Mouse (Mus musculus) limb, embryonic 14.5 days (tissue): Measurements from ENCODE around the gene Ror1. TPM values are rescaled to one million over a fixed set of nuclear protein-coding genes. Genes with fewer than 3 reads are reported as not detected.

ENCODE experiments used
- ATAC-seq: fragments of 200-750 bp; cut with Nextera tagmentation; 2 replicates; pipeline ENCODE4 v1.8.0; 2017; ENCODE audit warnings: low read depth, moderate number of reproducible peaks, moderate TSS enrichment; ENCODE audit not compliant: low FRiP score
- DNase-seq: peaks from one replicate; pipeline ENCODE4 v3.0.0-alpha.2; 2015; ENCODE audit warnings: low spot score
- H3K27ac ChIP-seq: fragments of 300-500 bp; sonication (generic); replicated peaks from 2 replicates; pipeline ENCODE4 v1.5.1; 2014; ENCODE audit warnings: low read depth, mild to moderate bottlenecking, low read length, moderate library complexity, mixed read lengths
- H3K27me3 ChIP-seq: fragments of 300-500 bp; sonication (generic); 2 replicates; pipeline ENCODE4 v1.6.1; 2014; ENCODE audit warnings: low read length, mixed read lengths; ENCODE audit not compliant: control insufficient read depth, insufficient read depth
- H3K36me3 ChIP-seq: fragments of 300-500 bp; sonication (generic); 2 replicates; pipeline ENCODE4 v1.6.1; 2014; ENCODE audit warnings: mild to moderate bottlenecking, low read length, moderate library complexity, mixed read lengths; ENCODE audit not compliant: control insufficient read depth, insufficient read depth
- H3K4me1 ChIP-seq: fragments of 300-500 bp; sonication (generic); 2 replicates; pipeline ENCODE4 v1.6.1; 2014; ENCODE audit warnings: antibody characterized with exemption, low read length, mixed read lengths; ENCODE audit not compliant: control insufficient read depth, insufficient read depth
- H3K4me2 ChIP-seq: fragments of 300-500 bp; sonication (generic); replicated peaks from 2 replicates; pipeline ENCODE4 v1.6.1; 2014; ENCODE audit warnings: low read depth, mild to moderate bottlenecking, low read length, moderate library complexity; ENCODE audit not compliant: severe bottlenecking
- H3K4me3 ChIP-seq: fragments of 300-500 bp; sonication (generic); replicated peaks from 2 replicates; pipeline ENCODE4 v1.5.1; 2014; ENCODE audit warnings: low read length
- H3K9ac ChIP-seq: fragments of 300-500 bp; sonication (generic); 2 replicates; pipeline ENCODE4 v1.6.1; 2014; ENCODE audit warnings: mild to moderate bottlenecking, low read depth, low read length, moderate library complexity; ENCODE audit not compliant: severe bottlenecking
- H3K9me3 ChIP-seq: fragments of 300-500 bp; sonication (generic); 2 replicates; pipeline ENCODE4 v1.6.1; 2016; ENCODE audit warnings: low read length; ENCODE audit not compliant: control insufficient read depth
- POLR2A ChIP-seq: fragments of 200-500 bp; IDR thresholded peaks from 2 replicates; pipeline ENCODE4 v1.8.0; 2012; ENCODE audit warnings: inconsistent platforms, mild to moderate bottlenecking, moderate library complexity, borderline replicate concordance; ENCODE audit not compliant: insufficient read depth, insufficient read length; ENCODE audit errors: extremely low read depth
- WGBS: fragments of 180-500 bp; shearing (Covaris S2); extraction: QIAGEN DNeasy Blood & Tissue Kit; methylation state at CpG from one replicate; pipeline ENCODE4 v1.1.7; 2014; 5-methylcytosine and 5-hydroxymethylcytosine counted together
- polyA plus RNA-seq, 2 experiments: library from polyadenylated mRNA; depleted of rRNA in 1 of 2; stranded (reverse) in 1 of 2; unstranded in 1 of 2; fragments of >200 nt; fragmentation: Nextera tagmentation in 1 of 2; extraction: Ambion mirVana in 1 of 2; gene quantifications; 2 replicates each; pipeline versions ENCODE4 v1.2.1 to v1.2.3; 2012 to 2014

Gene Ror1
- polyA plus RNA-seq, 2 experiments = 8.6 to 12.0 TPM

DNA sequence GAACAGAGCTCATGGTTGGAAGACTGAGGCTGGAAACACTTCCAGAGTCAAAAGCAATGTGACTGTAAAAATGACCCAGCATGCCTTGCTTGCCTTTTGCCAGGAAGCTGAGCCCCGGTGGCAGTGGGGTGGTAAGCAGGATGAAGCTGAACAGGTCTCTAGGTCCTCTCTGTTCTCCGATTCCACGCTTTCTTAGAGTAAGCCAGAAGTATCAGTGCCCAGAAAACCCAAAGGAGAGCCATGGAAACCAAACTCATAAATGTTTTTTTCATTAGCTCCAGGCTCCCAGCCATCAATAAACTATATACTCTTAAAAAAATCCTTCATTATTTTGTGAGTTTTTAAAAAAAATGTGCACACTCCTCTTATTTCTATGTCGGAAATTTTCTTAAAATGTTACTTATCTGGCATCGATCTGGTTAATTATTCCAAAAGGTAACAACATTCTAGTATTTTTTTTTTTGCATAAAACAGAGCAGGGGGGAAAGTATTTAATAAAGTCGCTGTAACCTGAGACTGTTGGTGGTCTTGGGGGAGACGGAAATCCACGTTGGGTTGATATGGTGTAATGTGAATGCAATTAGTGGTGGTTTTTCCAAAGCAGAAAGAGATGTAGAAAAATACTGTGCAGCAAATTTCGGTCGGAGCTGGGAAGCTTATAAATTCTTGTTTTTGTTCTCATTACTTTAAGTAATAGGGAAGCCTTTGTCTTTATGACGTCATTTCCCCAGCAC, 41.7 kb downstream of the Ror1 start:
- peak; percentile 51 for DNase-seq
- Histone ChIP-seq H3K27me3 (no peaks in the 10 kb centered on the region; the same call in 1 of the 2 replicates), H3K36me3 (no peaks in the 10 kb centered on the region), H3K27ac (peak overlapping the region; percentile 22; the same call in 1 of the 2 replicates), H3K9me3 (no peaks in the 10 kb centered on the region), H3K4me3 (no peak overlapping the region), H3K4me1 (peaks cover 27% of the 10 kb centered on the region), H3K9ac (no peak overlapping the region), H3K4me2 (peak overlapping the region; percentile 27)
- no peak for TF ChIP-seq POLR2A
- peak; percentile 72 for ATAC-seq
- WGBS = 26% methylated on average over 11 of the region's 11 CpGs

DNA sequence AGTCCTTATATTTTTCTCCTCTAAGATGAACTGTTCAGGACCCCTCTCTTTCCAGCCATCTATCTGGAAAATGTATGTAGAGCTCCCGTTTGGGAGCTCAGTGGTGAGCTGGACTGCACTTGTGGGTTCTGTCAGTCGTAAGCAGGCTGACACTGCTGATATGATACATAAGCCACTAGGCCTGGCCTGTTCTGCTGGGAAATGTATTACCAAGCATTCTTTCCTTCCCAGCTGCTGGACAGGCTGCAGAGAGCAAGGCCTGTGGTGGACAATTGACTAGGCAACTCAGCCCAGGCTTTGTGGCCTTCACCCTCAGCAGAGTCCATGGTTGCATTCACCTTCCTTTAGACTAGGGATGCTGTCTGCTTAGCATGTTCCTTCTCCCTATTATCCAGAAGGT, 46.0 kb downstream of the Ror1 start:
- TF ChIP-seq POLR2A = no peak
- Histone ChIP-seq H3K9me3 (no peaks in the 10 kb centered on the region), H3K36me3 (no peaks in the 10 kb centered on the region), H3K4me1 (peaks cover 12% of the 10 kb centered on the region), H3K9ac (no peak overlapping the region), H3K27ac (no peak overlapping the region), H3K4me3 (no peak overlapping the region), H3K4me2 (no peak overlapping the region), H3K27me3 (no peaks in the 10 kb centered on the region)
- 40% methylated on average over 2 of the region's 2 CpGs for WGBS
- DNase-seq = no peak
- ATAC-seq = no peak

DNA sequence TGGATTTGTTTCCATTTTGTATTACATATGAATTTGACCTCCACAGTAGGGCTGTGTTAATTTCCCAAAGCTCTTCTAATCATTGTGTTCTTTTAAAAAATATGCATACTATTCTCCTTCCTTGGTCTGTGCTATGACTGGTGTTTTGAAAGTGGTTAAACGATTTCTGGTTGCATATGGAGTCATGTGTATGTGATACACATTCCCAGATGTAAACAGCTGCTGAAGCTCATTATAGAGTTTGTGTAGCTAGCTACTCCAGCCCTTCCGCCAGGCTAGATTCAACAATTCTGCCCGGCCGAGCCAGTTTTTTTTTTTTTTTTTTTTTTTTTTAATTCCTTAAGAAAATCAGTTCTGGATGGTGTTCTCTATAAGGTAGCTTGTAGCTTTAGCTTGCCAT, 49.2 kb downstream of the Ror1 start:
- 54% methylated on average over 4 of the region's 4 CpGs for WGBS
- H3K4me2 ChIP-seq = no peak overlapping the region
- H3K4me3 ChIP-seq = no peak overlapping the region
- peaks cover 2% of the 10 kb centered on the region; the same call in 1 of the 2 replicates for H3K4me1 ChIP-seq
- DNase-seq (no peak), ATAC-seq (no peak)
- H3K9ac ChIP-seq = no peak overlapping the region
- no peak for TF ChIP-seq POLR2A
- no peaks in the 10 kb centered on the region for H3K27me3 ChIP-seq
- no peaks in the 10 kb centered on the region for H3K36me3 ChIP-seq
- no peaks in the 10 kb centered on the region for H3K9me3 ChIP-seq
- H3K27ac ChIP-seq = no peak overlapping the region

DNA sequence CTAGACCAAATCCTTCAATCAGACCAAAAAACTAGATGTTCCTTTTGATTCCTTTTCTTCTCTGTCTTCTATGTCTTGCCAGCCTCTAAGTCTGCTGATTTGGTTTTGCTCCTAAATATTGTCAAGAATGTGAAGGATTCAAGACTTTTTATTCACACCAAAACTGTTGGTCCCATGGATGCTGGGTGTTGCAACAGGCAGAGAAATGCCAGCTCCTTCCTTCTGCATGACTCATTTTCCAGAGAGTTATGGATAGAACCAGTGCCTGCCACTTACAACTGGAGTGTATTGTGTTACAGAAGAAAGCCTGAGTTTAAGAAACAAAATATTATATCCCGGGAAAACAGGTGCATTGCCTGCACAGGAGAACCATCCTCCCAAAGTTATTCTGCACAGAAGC, 55.2 kb downstream of the Ror1 start:
- no peak for DNase-seq
- Histone ChIP-seq H3K27me3 (no peaks in the 10 kb centered on the region), H3K4me1 (peaks cover 4% of the 10 kb centered on the region; the same call in 1 of the 2 replicates), H3K9me3 (no peaks in the 10 kb centered on the region), H3K4me3 (no peak overlapping the region), H3K4me2 (no peak overlapping the region), H3K36me3 (no peaks in the 10 kb centered on the region), H3K27ac (no peak overlapping the region), H3K9ac (no peak overlapping the region)
- no peak for ATAC-seq
- WGBS = 81% methylated on average over 1 of the region's 1 CpGs
- TF ChIP-seq POLR2A = no peak

DNA sequence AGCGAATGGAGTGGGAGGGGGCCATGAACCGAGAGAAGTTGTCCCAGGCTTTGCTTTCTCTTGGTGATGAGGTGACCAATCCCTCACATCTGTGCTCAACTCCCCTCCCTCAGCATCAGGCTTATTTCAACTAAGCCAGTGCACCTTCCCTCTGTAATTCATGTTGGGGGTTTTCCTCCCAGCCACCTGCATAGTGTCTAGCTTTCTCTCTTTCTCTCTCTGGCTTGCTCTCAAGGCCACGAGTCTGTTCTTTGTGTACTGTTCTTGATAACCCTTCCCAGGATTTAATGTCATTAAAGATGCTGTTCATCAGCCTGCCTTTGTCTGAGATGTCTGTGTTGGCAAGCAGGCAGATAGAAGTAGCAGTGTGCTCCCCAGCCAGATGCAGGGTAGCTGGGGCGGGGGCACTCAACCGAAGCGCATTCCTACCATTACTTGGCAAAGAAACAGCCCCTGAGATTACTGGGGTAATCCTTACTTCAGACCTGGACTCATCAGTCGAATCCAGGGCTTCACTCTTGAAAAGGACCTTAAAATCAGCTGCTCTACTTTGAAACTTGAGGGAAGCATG, 59.1 kb downstream of the Ror1 start:
- no peak for ATAC-seq
- 61% methylated on average over 7 of the region's 7 CpGs for WGBS

More for the DNA sequence above, 59.1 kb downstream of the Ror1 start:
- H3K27ac ChIP-seq = no peak overlapping the region
- TF ChIP-seq POLR2A = no peak
- H3K9ac ChIP-seq = no peak overlapping the region
- no peak overlapping the region for H3K4me2 ChIP-seq
- no peaks in the 10 kb centered on the region for H3K36me3 ChIP-seq
- H3K4me3 ChIP-seq = no peak overlapping the region
- no peaks in the 10 kb centered on the region for H3K9me3 ChIP-seq
- DNase-seq = no peak
- no peaks in the 10 kb centered on the region for H3K27me3 ChIP-seq
- H3K4me1 ChIP-seq = peaks cover 9% of the 10 kb centered on the region; the same call in 1 of the 2 replicates
